Mouse (Mus musculus): Measurements from ENCODE around the gene Plekhh1.
A peak's percentile ranks its signal among the peaks of the same experiment; 100 is the strongest.

Gene Plekhh1

DNA sequence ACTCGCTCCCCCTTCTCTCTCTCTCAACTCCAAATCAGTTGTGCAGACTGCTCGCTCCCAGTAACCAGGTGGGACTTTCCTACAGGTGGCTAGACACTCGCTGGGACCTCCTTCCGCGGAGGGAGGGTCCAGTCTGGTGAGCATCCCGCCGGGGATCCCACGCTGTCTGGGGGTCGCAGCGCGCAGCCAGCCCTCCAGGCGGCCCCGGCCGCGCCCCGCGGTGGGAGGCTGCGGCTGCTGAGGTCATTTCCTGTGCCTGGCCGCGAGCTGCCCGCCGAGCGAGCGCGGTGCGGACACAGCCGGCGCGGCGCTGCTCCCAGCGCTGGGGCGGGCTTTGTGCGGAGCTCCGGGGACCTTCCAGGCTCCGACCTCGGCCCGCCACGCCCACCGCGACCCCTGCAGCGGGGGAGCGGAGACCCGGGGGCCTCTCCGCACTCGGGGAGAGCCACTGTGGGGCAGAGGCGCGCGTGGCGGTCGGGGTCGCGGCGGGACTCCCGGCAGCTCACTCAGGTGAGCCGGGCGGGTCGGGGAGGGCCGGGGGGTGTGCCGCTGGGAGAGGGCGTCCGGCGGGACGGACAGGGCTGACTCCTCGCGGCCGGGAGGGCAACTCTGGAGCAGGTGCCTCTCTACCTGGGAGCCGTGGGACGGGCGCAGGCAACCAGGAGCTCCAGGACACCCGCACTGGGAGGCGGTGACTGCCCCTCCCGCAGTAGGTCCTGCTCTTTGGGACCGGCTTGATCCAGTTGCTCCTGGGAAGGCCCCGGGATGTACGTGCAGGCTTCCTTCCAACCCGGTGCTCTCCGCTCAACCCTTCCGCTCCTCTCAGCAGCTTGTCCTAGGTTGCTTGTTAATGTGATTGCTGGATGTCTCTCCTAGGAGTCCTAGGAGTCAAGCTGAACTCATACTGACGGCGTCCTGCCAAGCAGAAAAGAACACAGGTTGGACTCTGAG, at the start of gene Plekhh1:
Gene Plekhh1 (plus strand): TSS at position 253 of the 951 bp plus-strand sequence.
- DNase-seq (ENCODE audit: low read depth, low spot score), result peak; percentile 86

DNA sequence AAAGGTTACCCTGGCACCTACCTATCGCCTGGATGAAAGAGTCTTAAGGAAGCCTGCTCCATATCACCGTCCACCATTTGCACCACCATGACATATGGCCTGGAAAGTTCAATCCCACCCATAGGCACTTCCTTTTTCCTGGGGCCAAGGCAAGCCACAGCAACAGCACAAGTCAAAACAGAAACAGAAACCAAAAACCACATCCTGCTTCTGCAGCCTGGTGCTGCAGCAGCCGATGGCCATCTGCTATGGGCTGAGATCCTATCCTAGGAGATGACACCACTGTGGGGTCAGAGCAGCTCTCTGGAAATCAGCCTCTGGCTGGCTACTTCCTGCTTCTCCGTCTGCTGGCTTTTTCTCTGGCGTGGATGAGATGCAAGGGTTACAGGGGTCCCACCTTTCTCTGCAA, 48.3 kb upstream of the Plekhh1 start:
- no peak for DNase-seq (ENCODE audit: low read depth, low spot score)

DNA sequence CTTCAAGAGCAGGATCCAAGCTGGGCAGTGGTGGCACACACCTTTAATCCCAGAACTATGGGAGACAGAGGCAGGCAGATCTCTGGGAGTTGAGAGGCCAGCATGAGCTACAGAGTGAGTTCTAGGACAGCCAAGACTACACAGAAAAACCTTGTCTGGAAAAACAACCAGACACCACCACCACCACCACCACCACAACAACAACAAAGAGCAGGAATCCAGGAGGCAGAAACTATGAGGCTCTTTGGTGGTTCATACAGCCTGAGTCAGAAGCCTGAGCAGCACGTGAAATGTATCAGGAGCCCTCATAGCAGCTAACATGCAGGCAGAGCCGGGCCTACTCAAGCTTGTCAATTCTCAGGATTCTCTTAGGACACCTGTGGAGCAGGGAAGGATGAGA, 47.8 kb upstream of the Plekhh1 start:
- no peak for DNase-seq (ENCODE audit: low read depth, low spot score)

DNA sequence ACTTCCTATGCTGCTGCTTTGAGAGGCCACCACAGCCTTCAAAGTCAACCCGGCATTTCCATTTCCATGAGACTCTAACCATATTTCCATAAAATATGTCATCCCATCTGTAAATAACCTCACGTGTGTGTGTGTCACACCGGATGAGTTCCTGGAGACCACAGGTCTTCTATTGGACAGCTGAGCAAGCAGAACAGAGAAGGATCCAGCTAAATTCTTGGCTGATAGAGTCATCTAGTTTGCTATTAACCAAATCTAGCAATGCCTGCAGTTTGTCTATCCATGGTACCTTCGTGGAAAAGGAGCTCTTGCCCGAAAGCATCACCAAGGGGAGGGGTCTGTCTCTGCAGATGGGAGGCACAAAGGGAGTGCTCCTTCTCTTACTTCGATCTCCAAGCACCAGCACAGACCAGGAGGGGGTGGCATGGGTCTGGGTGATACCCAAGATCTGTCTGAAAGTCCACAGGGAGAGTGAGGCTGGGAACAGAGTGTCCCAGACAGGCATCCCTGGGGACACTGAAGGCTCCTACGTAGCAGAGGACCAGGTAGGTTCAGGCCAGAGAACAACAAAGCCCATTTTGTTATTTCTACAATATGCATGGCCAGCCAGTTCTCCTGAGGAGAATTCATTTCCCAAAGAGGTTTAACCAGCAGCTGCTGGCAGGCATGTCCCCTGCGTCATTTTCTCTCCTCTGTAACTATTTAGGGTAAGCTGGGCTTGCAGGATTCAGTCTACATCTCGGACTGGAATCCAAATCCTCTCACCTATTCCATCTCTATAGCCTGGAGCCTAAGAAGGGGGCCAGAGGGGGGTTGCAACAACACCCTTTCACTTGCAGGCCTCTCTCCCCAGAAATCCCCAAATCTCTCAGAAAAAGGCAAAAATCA, 46.8 kb upstream of the Plekhh1 start:
- DNase-seq (ENCODE audit: low read depth, low spot score), result no peak

DNA sequence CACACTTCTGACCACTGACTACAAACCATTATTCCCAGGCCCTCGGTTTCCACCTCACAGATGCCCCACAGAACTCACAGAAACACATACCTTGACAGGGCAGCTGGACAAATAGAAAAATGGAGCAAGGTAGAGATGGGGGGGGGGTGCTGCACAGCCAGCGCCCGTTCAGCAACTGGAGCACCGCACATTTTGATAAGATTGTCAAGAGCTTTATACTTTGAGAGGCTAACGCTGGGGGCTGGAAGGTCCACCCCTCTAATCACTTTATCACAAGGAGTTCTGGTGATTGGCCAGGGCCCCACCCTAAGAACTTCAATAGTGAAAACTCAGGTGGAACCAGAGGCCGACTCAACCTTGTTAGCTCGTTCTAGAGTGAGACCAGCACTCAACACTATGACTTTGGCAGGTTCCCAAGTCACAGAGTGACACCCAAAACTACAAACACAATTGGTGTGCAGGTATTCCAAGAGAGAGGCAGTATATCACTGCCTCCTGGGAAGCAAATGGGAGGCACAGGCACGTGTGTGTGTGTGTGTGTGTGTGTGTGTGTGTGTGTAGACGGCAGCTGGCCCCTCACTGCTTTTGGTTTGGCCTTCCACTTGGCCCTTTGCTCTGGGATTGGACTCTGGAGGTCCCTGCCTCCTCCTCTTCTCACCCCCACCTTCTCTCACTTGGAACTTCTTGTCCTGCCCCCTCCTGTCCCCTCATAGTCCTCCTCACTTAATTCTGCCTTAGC, 45.5 kb upstream of the Plekhh1 start:
- no peak for DNase-seq (ENCODE audit: low read depth, low spot score)

DNA sequence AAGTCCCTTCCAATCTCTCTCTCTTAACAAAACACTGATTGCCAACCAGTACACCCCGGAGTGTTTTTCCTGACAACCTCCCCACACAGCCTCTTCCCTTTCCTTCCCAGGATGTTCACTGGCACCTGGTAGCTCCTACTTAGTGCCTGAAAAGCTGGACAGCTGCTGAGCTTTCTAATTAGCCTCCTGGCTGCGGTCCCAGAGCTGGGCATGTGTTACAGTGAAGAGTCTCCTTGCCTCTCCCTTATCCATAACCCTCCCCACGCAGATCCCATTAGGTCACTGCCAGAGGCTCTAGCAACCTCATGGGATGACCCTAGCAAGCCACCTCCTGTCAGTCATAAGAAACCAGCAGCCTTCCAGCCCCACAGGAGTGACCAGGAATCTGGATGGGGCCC, 44.9 kb upstream of the Plekhh1 start:
- DNase-seq (ENCODE audit: low read depth, low spot score), result no peak

DNA sequence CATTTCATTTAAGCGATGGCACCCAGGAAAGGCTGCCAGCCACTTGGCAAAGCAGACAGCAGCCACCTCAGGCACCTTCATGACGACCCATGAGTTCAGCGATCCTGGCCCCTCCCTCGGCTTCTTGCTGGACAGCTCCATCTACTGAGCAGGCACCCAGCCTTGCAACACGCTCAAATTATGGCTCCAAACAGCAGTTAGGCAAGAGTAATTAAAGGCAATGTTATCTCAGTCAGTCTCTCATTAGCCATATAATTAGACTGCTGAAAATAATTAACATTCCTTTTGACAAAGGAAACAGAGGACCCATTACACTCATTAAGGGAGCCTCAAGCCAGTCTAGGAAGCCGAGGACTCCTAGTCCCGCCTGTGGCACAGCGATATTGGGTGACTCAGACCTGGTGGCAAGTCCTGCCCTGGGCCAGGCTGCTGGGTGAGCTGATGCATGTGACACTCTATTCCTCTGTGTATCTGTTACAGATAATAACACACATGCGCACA, 41.3 kb upstream of the Plekhh1 start:
- peak; percentile 40 for DNase-seq (ENCODE audit: low read depth, low spot score)

DNA sequence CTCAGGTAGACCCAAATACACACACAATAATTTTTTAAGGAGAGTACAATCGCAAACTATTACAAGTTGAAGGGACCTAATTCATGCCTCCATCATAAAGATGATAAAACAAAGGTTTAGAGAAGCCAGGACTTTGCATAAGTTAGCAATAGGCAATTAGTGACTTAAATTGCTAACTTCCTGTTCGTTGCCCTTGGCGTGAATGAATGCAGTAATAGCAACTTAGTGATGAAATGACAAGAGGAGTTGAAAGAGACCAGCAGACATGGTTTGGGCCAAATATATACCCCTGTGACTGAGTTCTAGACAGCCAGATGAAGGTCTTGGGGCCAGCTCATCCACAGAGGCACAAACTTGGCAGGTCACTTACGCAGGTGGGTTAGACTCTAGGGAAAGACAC, 32.7 kb upstream of the Plekhh1 start:
- DNase-seq (ENCODE audit: low read depth, low spot score), result no peak

DNA sequence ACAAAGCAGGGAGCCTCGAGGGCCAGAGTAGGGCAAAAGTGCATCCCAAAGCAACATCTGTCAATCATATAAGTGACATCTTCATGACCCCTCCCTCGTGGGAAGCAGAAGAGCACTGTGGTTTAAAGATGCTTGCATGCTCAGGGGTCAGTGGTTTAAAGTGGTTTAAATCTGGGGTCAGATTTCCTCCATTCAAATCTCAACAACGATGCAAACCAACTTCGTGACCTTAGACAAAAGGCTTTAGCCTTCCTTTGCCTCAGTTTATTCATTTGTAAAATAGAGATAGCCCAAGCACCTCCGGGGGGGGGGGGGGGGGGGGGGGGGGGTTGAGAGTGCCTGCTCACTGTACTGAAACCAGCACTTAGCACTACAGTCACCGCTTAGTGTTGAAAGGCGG, 32.3 kb upstream of the Plekhh1 start:
- peak; percentile 80 for DNase-seq (ENCODE audit: low read depth, low spot score)

DNA sequence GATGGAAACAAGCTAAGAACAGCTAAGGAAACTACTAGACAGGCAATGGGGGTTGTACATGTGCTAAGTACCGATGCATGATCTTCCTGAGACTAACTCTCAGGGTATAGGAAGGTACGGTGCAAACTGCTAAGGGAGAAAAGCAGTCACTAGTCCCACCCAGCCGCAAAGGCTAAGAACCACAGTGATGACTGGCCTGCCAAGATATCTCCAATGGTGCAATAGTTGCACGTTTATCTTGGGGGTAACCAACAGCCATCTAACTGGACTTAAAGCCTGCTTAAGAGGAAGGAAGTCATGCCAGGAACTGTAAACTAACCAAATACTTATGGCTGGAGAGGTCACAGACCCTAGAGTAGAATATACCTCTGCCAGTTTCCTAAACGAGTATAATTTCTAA, 26.6 kb upstream of the Plekhh1 start:
- no peak for DNase-seq (ENCODE audit: low read depth, low spot score)

DNA sequence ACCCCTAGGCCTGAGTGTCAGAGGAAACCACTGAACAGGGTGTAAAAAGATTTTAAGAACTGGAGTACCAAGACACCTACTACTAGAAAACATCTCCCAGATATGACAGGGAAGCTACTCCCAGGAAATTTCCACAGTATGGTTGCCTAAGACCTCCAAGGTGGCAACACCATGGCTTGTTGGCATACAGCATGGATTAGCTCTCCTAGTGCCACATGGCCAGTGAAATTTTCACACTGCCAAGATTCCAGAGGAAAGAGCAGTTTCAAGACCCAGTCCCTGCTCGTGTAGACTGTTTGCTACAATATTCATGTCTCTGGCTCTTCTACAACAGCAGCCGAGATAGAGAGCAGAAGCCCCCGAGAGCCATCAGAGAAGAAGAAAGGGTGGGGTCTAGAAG, 26.0 kb upstream of the Plekhh1 start:
- DNase-seq (ENCODE audit: low read depth, low spot score), result no peak

DNA sequence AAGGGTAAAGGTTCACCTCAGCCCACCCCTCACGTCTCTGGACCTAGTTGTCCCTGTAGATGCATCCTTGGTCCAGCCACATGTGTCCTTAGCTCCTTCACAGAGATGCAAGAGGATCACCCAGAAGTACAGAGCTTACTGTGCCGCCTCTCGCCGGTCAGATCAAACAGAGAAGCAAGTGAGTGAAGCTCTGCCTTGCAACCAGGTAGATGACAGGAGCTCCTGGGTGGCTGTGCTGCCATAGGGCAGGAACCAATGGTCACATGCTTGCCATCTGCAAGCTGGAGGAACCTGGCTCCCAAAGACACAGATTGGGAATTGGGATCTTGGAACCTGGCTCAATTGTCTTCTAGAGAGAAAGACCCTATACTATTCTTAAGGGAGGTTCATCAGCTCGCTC, 23.5 kb upstream of the Plekhh1 start:
- no peak for DNase-seq (ENCODE audit: low read depth, low spot score)

DNA sequence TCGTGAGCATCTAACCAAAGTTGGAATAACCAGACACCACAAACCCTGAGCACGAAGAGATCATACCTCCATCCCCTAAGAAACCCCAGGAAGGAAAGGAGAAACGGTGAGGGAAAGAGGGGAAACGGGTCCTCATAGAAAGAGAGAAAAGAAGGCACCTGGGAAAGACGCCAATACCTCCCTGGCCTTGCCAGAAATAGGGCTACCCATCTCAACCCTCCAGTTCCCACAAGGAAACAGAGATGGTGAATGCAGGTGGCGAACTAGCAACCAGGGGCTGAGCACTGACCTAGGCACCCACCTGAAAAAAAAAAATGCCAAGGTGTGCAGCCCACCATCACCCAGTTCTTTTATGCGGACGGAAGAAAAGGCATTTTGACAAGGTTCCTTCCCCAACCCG, 22.9 kb upstream of the Plekhh1 start:
- no peak for DNase-seq (ENCODE audit: low read depth, low spot score)

DNA sequence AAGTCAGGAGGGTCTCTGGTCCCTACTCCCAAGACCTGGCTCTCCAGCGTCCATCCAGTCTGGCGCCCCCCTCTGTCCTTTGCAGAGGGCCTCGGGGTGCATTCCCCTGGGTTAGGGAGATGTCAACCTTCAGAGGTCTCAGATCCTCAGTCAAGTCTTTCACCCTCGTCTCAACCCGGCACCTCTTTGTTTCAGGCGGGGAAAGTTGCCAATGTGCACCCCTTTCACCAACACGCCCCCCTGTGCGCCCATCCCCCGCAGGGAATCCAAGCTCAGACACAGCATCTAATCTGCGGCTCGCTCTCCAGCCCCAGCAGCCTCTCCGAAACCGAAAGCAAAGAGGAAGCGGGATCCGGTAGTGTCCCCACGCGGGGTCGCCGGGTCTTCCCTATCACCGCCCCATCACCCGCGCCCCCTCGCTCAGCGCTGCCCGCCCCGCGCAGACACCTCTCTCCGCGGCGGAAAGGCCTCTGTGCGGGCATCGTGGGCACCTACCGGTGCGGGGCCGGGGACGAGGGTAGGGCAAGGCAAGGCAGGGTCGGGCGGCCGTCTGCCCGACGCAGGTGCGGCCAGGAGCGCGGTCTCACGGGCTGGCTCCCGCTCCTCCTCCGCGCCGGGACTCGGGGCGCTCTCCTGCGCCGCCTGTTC, 22.4 kb upstream of the Plekhh1 start:
- DNase-seq (ENCODE audit: low read depth, low spot score), result peak; percentile 65

DNA sequence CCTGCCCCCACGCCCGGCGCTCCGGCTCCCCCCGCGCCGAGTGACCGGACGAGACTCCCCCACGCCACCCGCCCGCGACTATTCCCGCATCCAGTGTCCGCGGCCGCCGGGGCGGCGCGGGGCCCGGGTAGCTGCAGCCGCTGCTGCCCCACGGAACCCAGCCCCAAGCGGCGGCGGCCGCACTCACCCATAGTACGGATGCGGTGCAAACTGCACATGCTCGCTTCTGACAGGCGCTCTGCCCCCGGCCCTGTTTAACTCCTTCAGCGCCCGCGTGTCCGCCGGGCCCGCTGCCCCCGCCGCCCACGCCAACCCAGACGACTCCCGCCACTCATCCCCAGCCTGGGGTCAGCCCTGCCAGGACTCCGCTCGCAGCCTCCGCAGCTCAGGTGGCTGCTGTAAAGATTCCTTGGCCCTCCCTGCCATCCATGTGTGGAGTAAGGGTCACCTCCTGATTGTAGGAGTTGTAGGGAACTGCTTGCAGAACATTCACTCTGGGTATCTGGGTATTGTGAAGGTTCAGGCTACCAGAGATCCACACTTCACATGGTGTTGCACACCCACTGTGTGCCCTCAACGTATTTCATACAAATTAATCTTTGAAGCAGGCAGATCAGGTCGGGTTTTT, 21.7 kb upstream of the Plekhh1 start, which contains the start of gene Tmem229b:
Gene Tmem229b (minus strand): TSS at position 502 of the 628 bp plus-strand sequence.
- peak; percentile 71 for DNase-seq (ENCODE audit: low read depth, low spot score)

DNA sequence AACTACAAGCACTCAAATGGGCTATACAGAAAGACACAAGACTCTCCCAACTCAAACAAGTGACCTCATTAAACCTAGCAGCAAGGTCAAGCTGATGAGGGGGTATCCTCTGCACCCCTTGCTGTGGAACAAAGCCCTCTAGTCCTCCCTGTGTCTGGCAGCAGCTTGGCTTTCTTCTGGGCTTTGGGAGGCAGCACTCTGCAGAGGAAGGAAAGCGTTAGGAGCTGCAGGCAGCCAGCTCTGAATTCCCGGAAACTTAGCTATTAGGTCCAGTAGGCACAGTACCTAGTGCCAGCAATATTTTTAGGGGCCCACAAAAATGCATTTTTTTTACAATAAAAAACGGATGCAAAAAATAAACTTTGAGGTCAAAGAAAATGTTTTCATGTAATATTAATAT, 18.4 kb upstream of the Plekhh1 start:
- no peak for DNase-seq (ENCODE audit: low read depth, low spot score)

DNA sequence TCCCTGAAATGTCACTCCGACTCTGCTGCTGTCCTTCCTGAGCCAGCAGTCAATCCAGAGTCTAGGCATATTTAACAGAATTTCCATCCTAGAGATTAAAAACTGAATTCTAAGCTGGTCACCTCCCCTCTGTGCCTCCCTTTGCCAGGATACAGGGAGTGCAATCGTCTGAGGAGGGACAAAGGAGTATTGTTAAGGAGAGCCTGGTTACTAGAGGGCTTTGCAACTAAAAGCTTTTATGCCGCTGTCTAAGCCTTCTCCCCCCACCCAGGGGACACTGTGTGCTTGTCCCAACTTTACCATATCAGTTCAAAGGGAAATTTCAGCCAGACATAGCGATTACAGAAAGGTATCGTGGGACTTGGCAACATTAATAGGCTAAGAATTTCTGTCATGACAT, 12.9 kb upstream of the Plekhh1 start:
- no peak for DNase-seq (ENCODE audit: low read depth, low spot score)

DNA sequence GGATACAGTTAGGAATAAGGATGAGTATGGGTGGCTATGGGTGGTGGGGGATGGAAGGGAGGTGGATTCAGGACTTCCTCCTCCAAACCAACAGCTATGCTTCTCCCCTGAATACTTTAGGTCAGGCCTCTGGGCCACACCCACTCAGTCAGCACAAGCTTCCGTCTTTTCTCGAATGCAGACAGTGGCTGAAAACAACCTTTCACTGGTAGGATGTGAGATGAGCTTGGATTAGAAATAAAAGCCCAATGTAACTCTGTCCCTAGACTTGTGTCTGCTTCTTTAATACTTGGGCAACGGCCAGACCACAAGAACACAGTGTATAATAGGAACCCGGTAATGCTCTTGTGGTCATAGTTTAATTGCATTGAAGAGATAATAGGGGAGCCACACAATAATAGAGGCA, 11.0 kb upstream of the Plekhh1 start:
- peak; percentile 32 for DNase-seq (ENCODE audit: low read depth, low spot score)

DNA sequence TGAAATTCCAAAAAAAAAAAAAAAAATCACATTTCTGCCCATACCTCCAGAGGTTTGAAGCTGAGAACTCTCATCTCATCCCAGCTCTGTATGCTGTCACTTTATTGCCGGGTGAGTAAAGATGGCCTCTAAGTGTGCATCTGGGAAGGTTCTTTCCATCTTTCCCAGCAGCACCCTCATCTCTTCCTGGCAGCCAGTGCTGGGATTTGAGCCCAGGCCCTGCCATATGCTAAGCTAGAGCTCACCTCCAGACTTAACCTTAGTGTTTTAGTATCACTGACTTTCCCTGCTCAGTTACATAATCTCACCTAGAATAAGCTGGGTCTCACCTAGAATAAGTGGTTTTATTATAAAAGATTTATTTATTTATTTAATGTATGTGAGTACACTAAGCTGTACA, 7.1 kb upstream of the Plekhh1 start:
- no peak for DNase-seq (ENCODE audit: low read depth, low spot score)

DNA sequence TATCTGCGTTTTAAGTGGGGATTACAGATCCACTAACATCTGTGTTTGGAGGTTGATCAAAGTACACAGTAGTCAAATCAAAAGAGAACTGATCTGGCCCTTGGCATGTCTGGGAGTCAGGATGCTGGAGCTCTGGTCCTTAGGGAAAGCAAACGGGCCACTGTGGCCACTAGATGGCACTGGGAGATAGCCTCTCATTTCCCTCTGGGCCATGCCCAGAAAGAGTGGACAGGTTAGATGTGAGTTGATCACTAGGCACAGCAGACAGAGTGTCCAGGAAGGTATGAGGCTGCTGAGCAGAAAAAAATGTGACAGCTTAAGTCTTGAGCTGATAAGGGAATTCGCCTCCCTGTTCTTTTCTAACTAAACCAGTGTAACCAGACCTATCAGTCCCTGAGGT, 6.1 kb upstream of the Plekhh1 start:
- DNase-seq (ENCODE audit: low read depth, low spot score), result peak; percentile 70

DNA sequence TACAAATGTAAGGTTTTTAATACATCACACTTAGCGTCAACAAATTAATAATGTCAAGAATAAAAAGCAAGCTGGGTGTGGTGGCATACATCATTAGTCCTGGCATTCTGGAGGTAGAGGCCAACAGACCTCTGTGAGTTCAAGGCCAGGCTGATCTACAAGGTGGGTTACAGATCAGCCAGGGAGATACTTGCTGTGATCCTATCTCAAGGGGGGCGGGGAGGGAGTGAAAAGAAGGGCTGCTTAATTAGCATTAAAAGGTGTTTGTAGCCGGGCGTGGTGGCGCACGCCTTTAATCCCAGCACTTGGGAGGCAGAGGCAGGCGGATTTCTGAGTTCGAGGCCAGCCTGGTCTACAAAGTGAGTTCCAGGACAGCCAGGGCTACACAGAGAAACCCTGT, 1.4 kb upstream of the Plekhh1 start:
- peak; percentile 50 for DNase-seq (ENCODE audit: low read depth, low spot score)
